Mouse (Mus musculus): ENCODE measurements around the gene Tsc22d2. TPM values are rescaled to one million over a fixed set of nuclear protein-coding genes. Genes with fewer than 3 reads are reported as not detected.

Tsc22d2 gene
- total RNA-seq, 2 experiments from 2014 or later = 21.3 to 26.5 TPM

DNA sequence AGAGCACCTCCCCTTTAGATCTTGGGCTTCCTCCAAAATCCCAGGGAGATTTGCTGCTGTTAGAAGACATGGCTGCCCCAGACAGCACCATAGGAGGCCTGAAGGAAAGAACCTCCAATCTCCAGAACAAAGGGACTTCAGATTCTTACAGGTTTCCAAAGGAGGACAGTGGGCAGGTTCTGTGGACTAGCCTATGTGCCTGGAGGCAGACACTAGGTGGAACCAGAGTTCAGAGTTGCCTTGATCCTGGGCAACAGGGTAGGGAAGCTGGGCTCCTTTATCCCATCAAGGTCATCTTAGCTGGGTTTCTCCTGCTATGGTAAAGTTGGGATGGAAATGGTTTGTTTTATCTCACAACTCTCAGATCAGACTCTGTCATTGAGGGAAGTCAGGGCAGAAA lies 97.1 kb downstream of the Tsc22d2 start:
- DNase-seq (ENCODE audit: low spot score) = no peak

DNA sequence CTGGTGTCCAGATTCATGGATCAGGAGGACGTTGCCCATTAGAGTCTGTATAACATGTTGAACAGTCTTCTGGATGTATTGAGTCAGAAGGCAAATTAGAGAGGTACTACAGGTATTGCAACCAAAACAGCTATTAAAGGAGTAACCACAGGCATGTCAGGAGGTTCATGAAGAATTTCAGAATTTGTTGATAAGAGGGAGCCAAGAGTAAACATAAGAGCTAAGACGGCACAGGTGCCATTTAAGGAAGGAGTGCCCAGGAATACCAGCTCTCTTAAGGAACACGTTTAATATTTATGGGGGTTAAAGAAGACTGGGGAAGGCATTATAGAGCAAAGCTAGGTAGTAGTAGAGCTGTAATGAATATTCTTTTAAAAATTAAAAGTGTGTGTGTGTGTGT lies 98.2 kb downstream of the Tsc22d2 start:
- DNase-seq (ENCODE audit: low spot score) = no peak

DNA sequence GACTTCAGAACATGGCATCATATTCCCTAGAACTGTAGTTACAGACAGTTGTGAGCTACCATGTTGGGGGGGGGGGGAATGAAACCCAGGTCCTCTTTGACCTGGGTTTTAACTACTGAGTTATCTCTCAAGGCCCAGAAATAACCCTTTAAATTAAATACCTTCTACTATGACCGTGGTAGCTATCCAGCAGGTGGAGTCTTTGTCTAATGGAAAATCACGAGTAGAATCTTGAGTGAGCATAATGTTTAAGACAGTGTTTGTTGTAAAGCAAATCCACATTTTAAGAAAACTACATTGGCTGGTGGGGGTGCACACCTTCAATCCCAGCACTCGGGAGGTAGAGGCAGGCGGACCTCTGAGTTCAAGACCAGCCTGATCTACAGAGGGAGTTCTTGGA lies 99.0 kb downstream of the Tsc22d2 start:
- no peak for DNase-seq (ENCODE audit: low spot score)

DNA sequence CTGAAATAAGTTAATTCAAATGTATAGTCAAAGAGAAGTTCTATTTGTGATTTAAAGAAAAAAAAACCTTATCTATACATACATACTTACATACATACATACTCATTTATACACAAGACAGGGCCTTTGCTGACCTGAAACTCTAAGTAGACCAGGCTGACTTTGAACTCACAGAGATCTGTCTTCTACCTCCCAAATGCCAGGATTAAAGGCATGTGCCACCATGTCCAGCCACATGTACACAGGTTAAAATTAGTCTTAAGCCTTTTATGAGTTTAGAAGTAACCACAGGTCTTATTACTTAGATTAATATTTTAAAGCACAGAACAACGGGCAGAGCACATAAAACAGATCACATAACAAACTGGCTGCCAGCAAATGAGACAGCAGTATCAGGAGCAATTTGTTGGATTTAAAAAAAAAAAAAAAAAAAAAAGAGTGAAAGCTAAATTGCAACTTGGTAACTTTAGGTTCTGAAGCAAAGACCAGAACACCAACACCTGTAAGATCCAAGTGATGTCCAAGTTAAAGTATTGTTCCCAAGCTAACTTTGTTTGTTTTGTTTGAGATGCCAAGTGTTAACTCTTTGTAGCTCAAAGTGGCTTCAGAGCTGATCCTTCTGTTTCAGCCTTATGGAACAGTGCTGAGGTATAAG lies 101.6 kb downstream of the Tsc22d2 start:
- no peak for DNase-seq (ENCODE audit: low spot score)

Other genes with a start within 250 kb of the Tsc22d2 start
- 10 to 100 TPM; 46.7 to 50.7 TPM for gene Eif2a, start 111.1 kb downstream of the Tsc22d2 start, total RNA-seq (2021)
- 1 to 10 TPM; 5.5 to 7.5 TPM for gene Serp1, start 111.2 kb downstream of the Tsc22d2 start, total RNA-seq (2021)
- 100 to 1,000 TPM; 121 TPM for gene Selenot, start 161.9 kb downstream of the Tsc22d2 start, total RNA-seq (2021)
- not detected for gene Erich6, start 222.5 kb downstream of the Tsc22d2 start, total RNA-seq (2021)